Mouse (Mus musculus) skeletal muscle tissue, adult 2 months (tissue): ENCODE data around the gene Habp4.

Experiments
- DNase-seq: peaks from one replicate; pipeline ENCODE4 v3.0.0-alpha.2; 2012; ENCODE audit warnings: low read depth, low spot score

Habp4 gene

GRCm38 (mm10) chr13:64235062-64235715 lies 73.6 kb downstream of the Habp4 start:
- no peak for DNase-seq

GRCm38 (mm10) chr13:64235777-64236176 lies 74.2 kb downstream of the Habp4 start:
- no peak for DNase-seq
